Mouse (Mus musculus): Measurements from ENCODE around the gene Frk.

DNA sequence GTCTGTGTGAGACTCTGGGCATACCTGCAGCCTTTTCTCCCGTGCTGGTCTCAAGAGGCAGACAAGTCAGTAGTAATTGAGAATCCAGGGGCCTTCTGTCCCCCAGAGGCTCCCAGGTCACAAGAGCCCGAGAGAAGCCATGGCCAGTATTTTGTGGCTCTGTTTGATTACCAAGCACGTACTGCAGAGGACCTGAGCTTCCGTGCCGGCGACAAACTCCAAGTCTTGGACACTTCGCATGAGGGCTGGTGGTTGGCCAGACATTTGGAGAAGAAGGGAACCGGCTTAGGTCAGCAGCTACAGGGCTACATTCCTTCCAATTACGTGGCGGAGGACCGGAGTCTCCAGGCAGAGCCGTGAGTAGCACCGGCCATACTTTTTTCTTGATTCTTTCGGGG lies 814 bp downstream of the Frk start:
- TF ChIP-seq POLR2A (IDR thresholded peaks at IDR 0.05; ENCODE audit: borderline replicate concordance, control insufficient read depth, low read depth, low read length) (no peak), CTCF (IDR thresholded peaks at IDR 0.05; ENCODE audit: control insufficient read depth, insufficient read depth, low read length) (no peak)

All from bone marrow, adult 2 months (tissue).